Mouse (Mus musculus) 3T3-L1 (cell line): ENCODE measurements around the gene Sec31b.

Experiments
- DNase-seq: peaks from one replicate; pipeline ENCODE4 v3.0.0-alpha.2; 2015; ENCODE audit warnings: low read depth, low spot score

Sec31b gene

GRCm38 (mm10) chr19:44535376-44535775, 10.3 kb downstream of the Sec31b start:
- DNase-seq = peak; percentile 50

GRCm38 (mm10) chr19:44530018-44530417, 15.6 kb downstream of the Sec31b start:
- DNase-seq = no peak

- DNase-seq = no peak
Observed at GRCm38 (mm10) chr19:44525551-44526205, 20.0 kb downstream of the Sec31b start.

GRCm38 (mm10) chr19:44519152-44519551, 26.5 kb downstream of the Sec31b start:
- peak; percentile 24 for DNase-seq

- no peak for DNase-seq
Observed at GRCm38 (mm10) chr19:44517996-44518768, 27.5 kb downstream of the Sec31b start.

- DNase-seq = no peak
Observed at GRCm38 (mm10) chr19:44515769-44516168, 29.9 kb downstream of the Sec31b start.

GRCm38 (mm10) chr19:44514521-44515451, 30.9 kb downstream of the Sec31b start:
- DNase-seq = no peak

- no peak for DNase-seq
Observed at GRCm38 (mm10) chr19:44513921-44514482, 31.7 kb downstream of the Sec31b start.

GRCm38 (mm10) chr19:44513054-44513833, 32.4 kb downstream of the Sec31b start:
- DNase-seq = no peak

GRCm38 (mm10) chr19:44512601-44513000, 33.1 kb downstream of the Sec31b start:
- no peak for DNase-seq

GRCm38 (mm10) chr19:44511451-44512231, 34.0 kb downstream of the Sec31b start:
- no peak for DNase-seq

GRCm38 (mm10) chr19:44510534-44511175, 35.0 kb downstream of the Sec31b start:
- DNase-seq = no peak

GRCm38 (mm10) chr19:44502741-44503140, 42.9 kb downstream of the Sec31b start:
- DNase-seq = no peak

- DNase-seq = no peak
Observed at GRCm38 (mm10) chr19:44501925-44502324, 43.7 kb downstream of the Sec31b start.

- DNase-seq = no peak
Observed at GRCm38 (mm10) chr19:44500240-44500639, 45.4 kb downstream of the Sec31b start.

GRCm38 (mm10) chr19:44498936-44499335, 46.7 kb downstream of the Sec31b start:
- no peak for DNase-seq

- DNase-seq = no peak
Observed at GRCm38 (mm10) chr19:44496941-44497340, 48.7 kb downstream of the Sec31b start.

GRCm38 (mm10) chr19:44496511-44496910, 49.2 kb downstream of the Sec31b start:
- DNase-seq = no peak

GRCm38 (mm10) chr19:44493128-44493527, 52.5 kb downstream of the Sec31b start, which contains the start of gene Wnt8b:
Gene Wnt8b, plus strand, starts transcription at chr19:44493472.
- DNase-seq = no peak
